Mouse (Mus musculus): Measurements from ENCODE around the gene Ino80e.

GRCm38 (mm10) chr7:126822741-126823140 lies 39.4 kb downstream of the Ino80e start:
- TF ChIP-seq POLR2A (IDR thresholded peaks at IDR 0.05; ENCODE audit: control insufficient read depth, low read depth, low read length) (no peak), CTCF (IDR thresholded peaks at IDR 0.05; ENCODE audit: control insufficient read depth, insufficient read depth, insufficient replicate concordance, low read depth, low read length) (no peak)
